Mouse (Mus musculus) brain, embryonic 14.5 days (tissue): ENCODE measurements at regions not wholly inside any gene's neighbourhood (a gene's known extent, or its start where the extent isn't known, plus 50 kb on each side); places are given as distances from the start of the nearest gene placed in this dataset.

ENCODE experiments used
- CTCF ChIP-seq: fragments of 200-500 bp; IDR thresholded peaks from 2 replicates; pipeline ENCODE4 v1.5.1; 2012; ENCODE audit warnings: inconsistent platforms, mild to moderate bottlenecking, moderate library complexity, borderline replicate concordance; ENCODE audit not compliant: insufficient read depth, insufficient read length; ENCODE audit errors: extremely low read depth
- POLR2A ChIP-seq: fragments of 200-500 bp; IDR thresholded peaks from 2 replicates; pipeline ENCODE4 v1.6.1; 2012; ENCODE audit warnings: mild to moderate bottlenecking, inconsistent platforms, borderline replicate concordance; ENCODE audit not compliant: poor library complexity, insufficient read depth, insufficient read length, severe bottlenecking; ENCODE audit errors: extremely low read depth

DNA sequence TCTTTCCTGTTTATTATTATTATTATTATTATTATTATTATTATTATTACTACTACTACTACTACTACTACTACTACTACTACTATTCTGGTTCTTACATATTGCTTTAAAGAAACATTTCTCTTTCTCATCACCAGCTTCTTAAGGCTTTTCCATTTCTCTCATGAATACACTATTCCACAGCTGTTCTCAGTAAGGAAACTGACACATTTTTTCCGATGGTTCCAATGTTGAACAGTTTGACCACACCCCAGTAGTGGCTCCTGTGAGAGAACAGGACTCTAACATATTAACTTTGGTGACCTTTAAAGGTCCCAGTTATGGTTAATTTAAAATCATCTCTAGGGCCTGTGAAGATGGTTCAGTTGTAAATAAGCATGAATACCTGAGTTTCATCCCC is 148.4 kb upstream of the Vrk2 start:
- no peak for TF ChIP-seq CTCF
- no peak for TF ChIP-seq POLR2A
